Mouse (Mus musculus) ZHBTc4 (cell line): ENCODE data around the gene Bcl2l12.

Source experiments
- DNase-seq: peaks from one replicate; pipeline ENCODE4 v3.0.0-alpha.2; 2011; ENCODE audit warnings: low read depth, low spot score

The Bcl2l12 gene

DNA sequence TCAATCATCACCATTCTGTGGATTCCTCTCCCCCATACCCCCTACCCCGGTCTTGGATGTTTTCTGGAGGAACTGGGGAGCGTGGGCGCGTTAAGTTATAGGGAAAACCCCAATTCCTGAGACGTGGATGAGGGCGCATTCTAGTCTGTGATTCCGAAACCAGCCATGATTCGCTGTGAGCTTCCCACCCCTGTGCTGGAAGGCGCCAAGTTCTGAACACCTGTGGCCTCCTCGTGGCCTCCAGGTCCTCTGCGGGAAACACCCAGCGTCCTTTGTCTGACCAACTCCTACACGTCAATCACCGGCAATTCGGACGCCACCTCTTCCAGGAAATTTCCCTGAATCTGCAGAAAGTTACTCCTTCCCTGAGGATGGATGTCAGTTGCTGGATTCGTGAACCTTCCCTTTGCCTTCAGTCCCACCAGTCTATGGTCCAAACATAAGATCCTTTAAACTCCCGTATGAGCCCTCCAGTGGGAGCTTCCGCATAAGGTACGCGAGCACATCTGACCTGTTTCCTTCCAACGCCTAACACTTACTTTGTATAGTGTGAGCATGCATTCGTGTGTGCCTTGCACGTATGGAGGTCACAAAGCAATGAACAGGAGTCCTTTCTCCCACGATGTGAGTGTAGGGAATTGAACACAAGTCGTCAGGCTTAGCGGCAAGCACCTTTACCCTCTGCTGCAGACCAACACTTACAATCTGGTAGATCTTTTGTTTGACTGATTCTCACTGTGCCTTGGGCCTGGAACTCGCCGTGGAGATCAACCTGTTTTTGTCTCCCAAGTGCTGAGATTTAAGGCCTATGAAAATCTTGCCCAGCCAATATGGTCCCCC lies 11.4 kb downstream of the Bcl2l12 start:
- no peak for DNase-seq

DNA sequence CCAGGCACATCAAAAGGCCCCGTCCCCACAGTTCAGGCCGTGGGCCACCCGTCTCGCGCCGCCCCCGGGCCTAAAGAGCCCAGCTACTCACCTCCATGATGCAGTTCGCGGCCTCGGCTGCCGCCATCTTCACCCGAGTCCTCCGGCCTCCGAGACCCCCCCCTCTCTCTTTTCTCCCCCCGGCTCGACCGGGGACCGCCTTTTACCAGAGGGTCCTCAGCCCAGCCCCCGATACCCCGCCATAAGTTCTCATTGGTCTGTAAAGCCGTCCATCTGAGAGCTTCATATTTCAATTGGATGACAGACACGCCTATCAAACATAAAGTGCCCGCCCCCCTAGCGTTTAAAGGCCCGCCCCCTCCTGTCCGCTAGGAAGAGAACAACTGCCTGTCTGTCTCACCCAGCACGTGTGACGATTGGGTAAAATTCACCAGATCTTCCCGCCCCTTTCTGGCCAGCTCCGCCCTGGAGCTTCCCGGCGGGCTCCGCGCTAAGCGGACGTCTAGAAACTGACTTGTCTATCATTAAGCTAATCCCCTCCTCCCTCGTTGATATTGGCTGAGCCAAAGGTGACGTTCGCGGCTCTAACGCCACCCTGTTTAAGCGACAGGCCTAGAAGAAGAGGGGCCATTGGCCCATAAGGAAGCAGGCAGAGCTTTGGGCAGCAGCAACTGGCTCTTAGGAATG lies 12.2 kb downstream of the Bcl2l12 start, which contains the start of gene Prmt1:
Gene Prmt1 (minus strand): TSS at position 377 of the 687 bp plus-strand sequence.
- DNase-seq: peak; percentile 100

DNA sequence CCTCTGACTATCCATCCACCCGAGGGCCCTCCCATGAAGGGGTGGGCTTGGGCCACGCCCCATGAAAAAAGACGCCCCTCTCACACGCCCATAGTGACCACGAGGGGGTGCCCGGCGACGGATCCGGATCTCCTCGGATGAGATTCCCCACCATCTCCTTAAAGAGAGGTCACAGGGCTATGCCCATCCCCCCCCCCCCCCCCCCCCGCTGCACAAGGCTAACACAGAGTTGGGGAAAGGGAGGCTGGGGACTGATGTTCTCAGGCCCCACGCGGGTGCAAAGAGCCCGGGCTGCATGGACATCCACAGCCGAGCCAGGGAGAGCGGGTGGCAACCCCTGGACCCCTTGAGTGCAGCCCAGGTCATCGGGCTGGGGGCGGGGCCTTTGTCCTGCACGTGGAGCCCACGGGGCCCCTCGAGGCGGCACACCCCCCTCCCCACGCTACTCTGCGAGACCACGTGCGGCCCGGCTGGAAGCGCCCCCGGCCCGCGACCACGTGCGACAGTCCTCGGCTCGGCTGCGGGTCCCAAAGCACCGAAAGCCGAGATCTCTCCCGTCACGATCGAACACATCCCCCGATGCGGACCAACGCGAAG lies 12.8 kb downstream of the Bcl2l12 start:
- DNase-seq: peak; percentile 91

DNA sequence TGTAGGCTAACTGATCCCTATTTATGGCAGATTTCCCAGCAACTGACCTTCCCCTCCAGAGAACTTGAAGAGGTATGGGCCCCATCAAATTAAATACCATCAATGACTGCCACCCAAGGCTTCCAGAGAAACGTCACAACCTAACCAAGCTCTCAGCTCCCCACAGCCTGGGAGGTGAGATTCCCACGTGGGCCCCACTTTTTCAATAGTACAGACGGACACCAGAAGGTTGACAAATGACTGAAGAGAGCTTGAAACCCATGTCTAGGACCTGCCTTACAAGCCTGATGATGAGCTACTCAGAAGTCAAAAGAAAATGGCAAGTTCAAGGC lies 13.7 kb downstream of the Bcl2l12 start:
- DNase-seq: no peak

DNA sequence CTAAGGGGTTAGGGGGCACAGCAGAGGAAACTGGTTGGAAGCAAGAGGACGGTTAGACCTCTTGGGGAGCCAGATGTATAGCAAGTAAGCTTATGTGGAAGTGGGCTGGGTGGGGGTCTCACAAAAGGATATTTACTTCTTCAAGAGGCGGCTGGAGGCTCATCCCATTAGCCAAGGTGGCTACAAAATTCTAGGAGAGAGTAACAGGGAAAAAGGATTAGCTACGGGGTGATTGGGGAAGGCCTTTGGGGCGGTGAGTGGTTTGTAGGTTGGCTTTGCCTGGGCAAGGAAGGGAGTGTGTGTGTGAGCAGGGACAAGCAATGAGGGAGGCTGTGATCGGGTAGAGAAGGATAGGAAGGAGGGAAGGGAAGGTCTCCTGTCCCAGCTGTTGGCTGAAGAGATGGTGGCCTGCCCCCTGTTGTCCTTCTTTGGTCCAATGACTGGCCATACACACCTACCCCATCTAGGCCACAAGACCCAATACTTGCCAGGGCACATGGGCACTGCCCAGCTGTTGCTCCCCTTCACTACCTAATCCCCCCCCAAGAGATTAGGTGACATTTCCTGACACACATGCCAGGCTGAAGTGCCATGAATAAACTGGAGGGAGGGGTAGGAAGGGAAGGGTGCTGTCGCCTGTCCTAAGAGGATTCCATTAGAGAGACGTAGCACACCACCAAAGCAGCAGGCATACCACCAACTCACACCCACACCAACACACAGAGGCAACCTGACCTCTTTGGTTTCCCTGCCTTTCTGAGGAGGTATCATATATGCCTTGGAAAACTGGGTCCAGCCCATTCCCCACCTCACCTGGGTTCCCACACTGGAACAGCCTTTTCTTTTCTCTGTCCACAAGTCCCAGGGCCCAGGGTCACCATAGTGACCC lies 14.3 kb downstream of the Bcl2l12 start:
- DNase-seq: no peak

DNA sequence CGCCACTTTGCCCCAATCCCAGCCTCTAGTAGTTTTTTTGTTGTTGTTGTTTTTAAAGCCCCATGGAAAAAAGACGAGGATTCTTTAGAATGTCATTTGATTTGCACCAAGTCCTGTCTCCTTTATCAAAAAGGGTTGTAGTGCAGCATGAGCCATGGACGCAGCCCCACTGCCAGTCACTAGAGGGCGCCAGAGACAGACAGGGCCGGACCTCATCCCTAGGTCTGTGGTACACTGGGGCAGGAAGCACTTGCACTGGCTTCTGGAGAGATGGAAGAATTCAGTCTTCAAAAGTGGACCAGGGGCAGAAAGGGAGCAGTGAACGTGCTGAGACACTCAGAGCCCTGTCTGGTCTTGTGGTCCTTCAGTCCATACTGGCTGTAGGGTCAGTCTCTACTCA lies 15.4 kb downstream of the Bcl2l12 start:
- DNase-seq: peak; percentile 91

DNA sequence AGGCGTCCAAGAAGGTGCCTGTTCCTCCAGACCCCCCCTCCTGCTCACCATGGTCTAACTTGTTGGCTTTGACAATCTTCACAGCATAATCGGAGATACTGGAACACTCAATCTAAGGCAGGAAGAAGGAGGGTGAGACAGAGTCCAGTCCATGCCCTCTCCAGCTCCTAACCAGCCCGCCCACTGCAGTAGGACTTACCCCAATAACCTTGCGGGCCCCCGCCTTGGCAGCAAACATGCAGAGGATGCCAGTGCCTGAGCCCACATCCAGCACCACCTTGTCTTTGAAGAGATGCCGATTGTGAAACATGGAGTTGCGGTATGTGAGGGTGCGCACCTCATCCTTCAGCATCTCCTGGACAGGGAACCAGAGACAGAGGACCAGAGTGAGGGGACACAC lies 17.0 kb downstream of the Bcl2l12 start:
- no peak for DNase-seq

DNA sequence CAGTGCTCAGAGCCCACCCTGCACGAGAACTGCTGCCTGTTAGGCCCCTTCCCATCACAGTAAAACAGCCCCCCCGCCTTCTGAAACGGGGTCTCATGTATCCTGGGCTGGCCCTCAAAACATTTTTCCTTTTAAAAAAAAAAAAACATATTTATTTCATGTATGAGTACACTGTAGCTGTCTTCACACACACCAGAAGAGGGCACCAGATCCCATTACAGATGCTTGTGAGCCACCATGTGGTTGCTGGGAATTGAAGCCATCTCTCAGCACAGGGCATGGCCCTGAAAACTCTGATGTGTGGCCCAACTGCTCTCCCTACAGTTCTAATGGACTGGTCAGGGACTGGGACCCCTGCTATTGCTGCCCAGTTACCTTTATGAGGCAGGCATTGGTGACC lies 20.2 kb downstream of the Bcl2l12 start:
- no peak for DNase-seq

DNA sequence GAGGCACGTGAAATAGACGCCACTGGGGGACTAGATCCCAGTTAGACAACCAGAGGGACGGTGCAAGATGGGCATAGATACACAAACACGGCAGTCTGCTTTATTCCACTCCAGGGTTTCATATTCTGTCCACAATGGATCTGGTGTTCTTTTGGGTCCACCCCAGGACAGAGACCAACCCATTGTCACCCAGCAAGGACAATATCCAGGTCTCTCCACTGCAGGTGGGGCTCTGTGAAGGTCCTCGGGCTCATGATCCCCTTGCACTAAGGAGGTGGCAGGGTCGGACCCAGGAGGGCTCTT lies 23.4 kb downstream of the Bcl2l12 start:
- no peak for DNase-seq

DNA sequence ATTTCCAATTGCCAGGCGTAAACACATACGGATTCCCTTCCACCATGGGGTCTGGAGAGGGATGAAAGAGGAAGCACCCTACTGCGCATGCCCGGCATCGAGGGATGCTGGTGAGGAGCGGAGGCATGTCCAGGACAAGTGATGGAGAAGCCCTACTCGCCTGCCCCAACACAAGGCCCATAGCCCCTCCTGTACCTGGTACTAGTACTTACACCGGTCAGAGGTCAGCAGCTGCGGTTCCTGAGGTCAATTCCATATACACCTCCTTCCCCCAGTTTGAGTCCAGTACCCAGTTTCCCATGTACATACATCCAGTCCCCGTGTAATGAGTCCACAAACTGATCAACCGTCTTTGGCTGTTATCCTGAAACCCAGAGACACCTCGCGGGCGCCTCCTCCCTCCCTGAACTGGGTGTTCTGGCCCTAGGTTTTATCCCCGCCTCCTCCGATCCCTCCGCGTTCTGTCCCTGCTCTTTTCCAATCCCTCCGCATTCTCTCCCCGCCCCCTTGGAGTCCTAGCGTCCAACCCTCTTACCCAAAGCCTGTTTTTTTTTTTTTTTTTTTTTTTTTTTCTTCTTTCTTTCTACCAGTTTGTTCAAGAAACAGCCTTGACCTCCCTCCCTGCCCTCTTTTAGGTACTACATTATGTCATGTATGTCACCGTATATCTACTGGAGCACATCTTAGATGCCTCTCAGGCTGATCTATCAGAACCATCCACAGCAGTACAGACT lies 24.0 kb downstream of the Bcl2l12 start, which contains the start of gene Cpt1c:
Gene Cpt1c (minus strand): TSS at position 469 of the 734 bp plus-strand sequence.
- peak; percentile 96 for DNase-seq

DNA sequence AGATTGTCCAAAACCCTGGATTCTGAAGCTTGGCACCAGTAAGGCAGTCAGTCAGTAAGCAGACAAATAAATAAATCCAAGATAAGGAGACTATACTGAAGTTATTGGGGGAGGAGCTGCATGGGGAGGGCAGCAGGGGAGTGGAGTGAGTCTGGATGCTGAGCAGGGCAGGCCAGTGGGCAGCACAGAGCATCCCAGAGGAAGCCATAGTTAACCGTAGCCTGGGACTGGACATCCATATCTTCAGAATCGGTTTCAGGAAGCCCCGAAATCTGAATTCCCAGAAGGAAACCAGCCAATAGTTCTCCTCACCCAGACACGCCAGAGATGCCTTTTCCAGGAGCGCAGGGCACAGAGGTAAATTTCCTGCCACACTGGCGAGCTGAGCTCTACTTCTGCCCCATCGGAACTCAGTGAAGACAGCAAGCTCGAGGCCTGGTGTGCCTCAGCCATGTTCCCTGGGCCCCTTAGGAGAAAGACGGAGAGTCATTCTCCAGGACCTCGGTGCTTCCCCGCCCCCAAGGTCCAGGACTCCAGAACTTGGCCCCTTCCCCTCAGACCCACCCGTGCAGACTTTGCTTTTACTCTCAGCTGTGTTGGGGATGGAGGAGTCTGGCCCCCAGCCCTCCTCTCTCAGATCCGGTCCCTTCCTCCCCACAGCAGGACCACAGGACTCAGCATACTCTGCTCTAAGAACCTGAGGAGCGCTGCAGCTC lies 24.9 kb downstream of the Bcl2l12 start:
- no peak for DNase-seq

DNA sequence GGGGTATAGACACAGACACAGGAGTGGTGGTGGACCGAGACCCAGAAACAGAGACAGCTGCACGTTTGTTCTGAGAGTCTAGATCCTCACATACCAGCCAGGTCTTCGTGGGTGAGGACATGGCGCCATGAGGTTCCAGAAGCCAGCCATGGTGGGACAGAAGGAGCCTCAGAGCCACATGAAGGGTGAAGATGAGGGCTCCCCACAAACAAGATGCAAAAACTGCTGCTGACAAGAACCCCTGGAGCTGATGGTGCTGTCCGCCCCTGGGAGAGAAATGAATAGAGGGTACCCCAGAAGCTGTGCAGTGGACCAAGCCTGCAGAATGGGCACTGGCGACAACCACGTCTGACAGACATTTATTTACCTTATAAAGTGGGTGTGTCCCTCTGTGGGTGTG lies 27.4 kb downstream of the Bcl2l12 start:
- no peak for DNase-seq

DNA sequence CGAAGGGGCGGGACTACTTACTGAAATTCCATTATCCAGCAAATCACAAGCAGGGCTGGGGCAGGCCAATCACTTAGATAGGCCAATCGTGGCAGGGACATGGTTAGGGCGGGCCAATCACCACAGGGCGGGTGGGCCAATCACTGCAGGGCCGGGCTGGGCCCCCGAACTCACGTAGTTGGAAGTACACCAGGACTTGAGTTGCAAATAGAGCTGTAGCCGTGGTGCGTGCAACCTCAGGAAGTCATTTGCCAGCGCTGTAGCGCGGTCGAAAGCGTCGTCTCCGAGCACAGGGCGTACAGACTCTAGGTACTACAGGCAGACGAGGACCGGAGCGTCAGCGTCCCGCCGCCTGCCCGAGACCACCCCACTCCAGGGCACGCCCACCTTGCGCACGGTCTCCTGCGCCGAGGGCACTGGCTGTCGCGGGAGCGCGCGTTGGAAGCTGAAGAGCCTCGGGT lies 28.3 kb downstream of the Bcl2l12 start:
- peak; percentile 98 for DNase-seq

DNA sequence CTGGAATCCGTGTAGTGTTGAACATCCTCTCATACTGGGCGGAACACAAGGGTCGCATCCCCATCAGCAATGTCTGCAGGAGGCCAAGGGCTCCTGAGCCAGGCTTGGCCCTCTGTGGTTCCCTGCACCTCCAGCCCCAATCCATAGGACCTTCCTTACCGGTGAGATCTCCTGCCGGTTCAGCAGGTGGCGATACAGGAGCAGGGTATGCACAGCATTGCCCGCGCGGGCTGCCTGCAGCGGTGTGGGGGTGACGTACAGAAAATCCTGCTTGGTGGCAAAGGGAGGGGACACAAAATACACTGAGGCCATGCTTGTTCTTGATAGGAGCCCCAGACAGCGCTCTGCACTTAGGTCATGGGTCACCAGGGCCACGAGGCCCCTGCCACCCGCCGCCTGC lies 31.9 kb downstream of the Bcl2l12 start:
- DNase-seq: no peak

DNA sequence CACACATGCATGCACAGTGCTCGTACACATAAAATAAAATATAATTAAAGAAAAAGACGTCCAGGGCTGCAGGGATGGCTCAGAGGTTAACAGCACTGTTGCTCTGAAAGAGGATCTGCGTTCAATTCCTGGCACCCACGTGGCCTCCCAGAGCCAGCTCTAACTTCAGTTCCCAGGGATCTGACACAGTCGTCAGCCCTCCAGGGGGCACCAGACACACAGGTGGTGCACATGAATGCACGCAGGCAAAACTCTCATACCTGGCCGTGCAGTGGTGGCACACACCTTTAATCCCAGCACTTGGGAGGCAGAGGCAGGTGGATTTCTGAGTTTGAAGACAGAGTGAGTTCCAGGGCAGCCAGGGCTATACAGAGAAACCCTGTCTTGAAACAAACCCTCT lies 32.5 kb downstream of the Bcl2l12 start:
- DNase-seq: peak; percentile 55

DNA sequence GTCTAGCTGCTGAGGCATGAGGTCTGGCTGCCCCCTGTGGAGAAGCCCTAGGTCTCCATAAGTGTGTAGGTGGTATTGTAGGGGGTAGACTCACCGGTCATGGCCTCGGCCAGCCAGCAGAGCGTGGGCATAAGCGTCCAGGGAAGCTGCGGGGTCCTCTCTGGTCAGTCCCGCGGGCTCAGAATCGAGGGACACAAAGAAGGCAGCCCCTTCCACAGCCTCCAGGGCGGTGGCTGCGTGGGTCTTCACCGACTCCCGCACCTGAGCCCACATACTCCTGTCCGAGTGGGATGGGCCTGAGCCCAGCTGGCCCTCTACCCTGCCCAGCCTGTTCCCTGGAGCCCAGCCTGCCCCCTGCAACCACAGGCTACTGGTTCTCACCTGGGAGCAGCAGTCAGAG lies 33.5 kb downstream of the Bcl2l12 start:
- no peak for DNase-seq

DNA sequence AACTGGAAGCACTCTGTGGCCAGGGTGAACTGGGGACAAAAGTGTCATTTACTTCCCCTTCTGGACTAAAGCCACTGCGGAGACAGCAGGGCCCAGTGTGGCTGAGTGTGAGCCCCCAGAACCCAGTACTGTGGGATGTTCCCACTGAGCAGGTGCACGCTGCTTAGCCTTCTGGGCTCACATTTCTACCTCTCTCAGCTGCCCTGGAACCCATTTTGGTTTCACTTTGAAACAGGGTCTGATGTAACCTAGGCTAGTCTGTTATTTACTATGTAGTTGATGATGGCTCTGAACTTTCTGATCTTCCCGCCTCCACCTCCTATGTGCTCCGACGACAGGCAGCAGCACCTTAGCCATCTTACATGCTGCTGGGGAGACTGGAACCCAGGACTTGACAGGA lies 35.7 kb downstream of the Bcl2l12 start:
- DNase-seq: no peak

DNA sequence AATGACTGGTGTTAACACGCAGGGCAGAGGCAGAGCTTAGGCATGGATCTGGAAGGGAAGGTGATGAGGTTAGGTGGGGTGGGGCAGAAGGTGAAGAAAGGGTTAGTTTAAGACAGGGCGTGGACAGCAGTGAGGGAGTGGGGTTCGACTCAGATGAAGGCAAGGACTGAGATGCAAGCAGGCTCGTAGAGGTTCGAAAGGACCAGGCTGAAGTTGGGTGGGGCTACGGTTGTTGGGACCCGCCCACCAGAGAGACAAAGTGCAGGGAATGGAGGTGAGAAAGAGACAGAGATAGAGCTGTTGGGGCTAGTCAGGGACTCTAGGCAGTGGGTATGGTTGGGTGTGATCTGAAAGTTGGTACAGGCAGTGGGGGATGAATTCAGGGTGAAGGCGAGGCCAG lies 36.2 kb downstream of the Bcl2l12 start:
- peak; percentile 64 for DNase-seq

DNA sequence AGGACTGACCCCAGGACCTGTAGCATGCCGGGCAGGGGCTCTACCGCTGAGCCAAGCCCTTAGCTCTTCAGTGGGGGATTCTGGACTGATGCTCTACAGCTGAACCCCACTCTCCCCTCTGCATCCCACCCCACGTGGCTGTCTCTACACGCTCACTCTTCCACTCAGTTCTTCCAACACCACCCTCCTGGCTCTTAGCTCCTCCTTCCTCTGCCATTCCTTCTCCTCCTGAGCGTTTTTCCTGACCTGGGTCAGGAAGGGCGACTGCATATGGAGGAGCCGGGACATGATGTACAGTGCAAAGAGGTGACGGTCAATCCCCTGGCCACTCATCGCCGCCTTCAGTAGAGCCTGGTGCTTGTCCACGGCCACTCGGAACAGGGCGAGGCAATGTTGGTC lies 38.0 kb downstream of the Bcl2l12 start:
- no peak for DNase-seq

DNA sequence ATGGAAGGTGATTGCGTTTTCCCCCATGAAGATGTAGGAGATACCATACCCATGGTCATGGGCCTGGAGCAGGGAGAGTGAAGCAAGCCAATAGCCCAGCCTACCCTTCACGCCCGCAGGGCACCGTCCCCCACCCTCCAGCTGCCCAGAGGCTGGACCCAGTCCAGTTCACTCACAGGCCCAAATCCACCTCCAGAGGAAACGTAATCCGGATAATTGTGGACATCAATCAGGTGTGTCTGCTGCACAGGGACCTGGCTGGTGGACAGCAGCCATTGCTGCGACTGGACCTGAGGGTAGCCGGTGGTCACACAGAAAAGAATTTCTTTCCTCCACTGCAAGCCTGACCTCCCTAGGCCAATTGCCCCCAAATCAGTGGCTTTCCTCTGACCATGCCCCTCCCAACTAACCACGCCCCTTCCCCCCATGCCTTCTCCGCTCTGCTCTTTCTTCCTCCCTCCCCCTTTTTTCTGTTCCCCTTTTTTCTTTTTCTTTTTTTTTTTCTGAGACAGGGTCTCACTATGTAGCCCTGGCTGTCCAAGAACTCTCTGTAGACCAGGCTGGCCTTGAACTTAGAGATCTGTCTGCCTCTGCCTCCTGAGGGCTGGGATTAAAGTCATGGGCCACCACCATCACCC lies 38.5 kb downstream of the Bcl2l12 start:
- no peak for DNase-seq
